Mouse (Mus musculus) ES-E14 (cell line): ENCODE measurements around the gene Ssr1. TPM values are rescaled to one million over a fixed set of nuclear protein-coding genes. Genes with fewer than 3 reads are reported as not detected.
A peak's percentile ranks its signal among the peaks of the same experiment; 100 is the strongest.

ENCODE experiments used
- DNase-seq: peaks from one replicate; pipeline ENCODE4 v3.0.0-alpha.2; 2013; ENCODE audit warnings: low read depth, low spot score
- H3K27ac ChIP-seq: 2 replicates; pipeline ENCODE4 v1.5.1; 2012; ENCODE audit warnings: low read depth, mild to moderate bottlenecking, low read length, moderate library complexity, mixed read lengths; ENCODE audit not compliant: poor library complexity, insufficient read depth, severe bottlenecking
- H3K36me3 ChIP-seq: 2 replicates; pipeline ENCODE4 v1.6.1; 2012; ENCODE audit warnings: mild to moderate bottlenecking, low read length, moderate library complexity, mixed read lengths; ENCODE audit not compliant: control insufficient read depth, poor library complexity, insufficient read depth, severe bottlenecking
- H3K4me1 ChIP-seq, 2 experiments: fragments of 150-350 bp in 1 of 2; sonication (generic) in 1 of 2; 2 replicates each; pipeline ENCODE4 v1.6.1; 2012; ENCODE audit warnings: low read length in 2 of 2, mild to moderate bottlenecking in 1 of 2, mixed read lengths in 1 of 2; ENCODE audit not compliant: control insufficient read depth in 2 of 2, insufficient read depth in 2 of 2, poor library complexity in 1 of 2
- H3K4me3 ChIP-seq, 2 experiments: fragments of 150-350 bp in 1 of 2; sonication (generic) in 1 of 2; 2 replicates each; pipeline ENCODE4 v1.5.1; 2012; ENCODE audit warnings: low read length in 2 of 2, low read depth in 1 of 2, mild to moderate bottlenecking in 1 of 2, mixed read lengths in 1 of 2; ENCODE audit not compliant: insufficient read depth in 1 of 2, poor library complexity in 1 of 2, severe bottlenecking in 1 of 2
- H3K9ac ChIP-seq: 2 replicates; pipeline ENCODE4 v1.6.1; 2012; ENCODE audit warnings: low read depth, mild to moderate bottlenecking, low read length, mixed read lengths; ENCODE audit not compliant: poor library complexity, insufficient read depth, severe bottlenecking
- H3K9me3 ChIP-seq: fragments of 150-350 bp; sonication (generic); 2 replicates; pipeline ENCODE4 v1.6.1; 2012; ENCODE audit warnings: low read depth, mild to moderate bottlenecking, low read length; ENCODE audit not compliant: control insufficient read depth, insufficient read depth
- CHD2 ChIP-seq: IDR thresholded peaks from 2 replicates; pipeline ENCODE4 v1.6.1; 2014; ENCODE audit warnings: mild to moderate bottlenecking, low read depth, low read length, inconsistent platforms
- HCFC1 ChIP-seq: IDR thresholded peaks from 2 replicates; pipeline ENCODE4 v1.6.1; 2012; ENCODE audit warnings: low read length, inconsistent platforms, borderline replicate concordance; ENCODE audit not compliant: insufficient read depth
- MAFK ChIP-seq: IDR thresholded peaks from 2 replicates; pipeline ENCODE4 v1.6.1; 2014; ENCODE audit warnings: mild to moderate bottlenecking, low read depth, low read length, inconsistent platforms; ENCODE audit not compliant: insufficient read depth
- ZC3H11A ChIP-seq: IDR thresholded peaks from 2 replicates; pipeline ENCODE4 v1.6.1; 2012; ENCODE audit warnings: low read depth, mild to moderate bottlenecking, inconsistent platforms, low read length, borderline replicate concordance
- ZNF384 ChIP-seq: IDR thresholded peaks from 2 replicates; pipeline ENCODE4 v1.6.1; 2012; ENCODE audit warnings: low read depth, low read length, inconsistent platforms
- in situ Hi-C, 2 experiments: fragments of 600-800 bp; cut with MboI; formaldehyde crosslinking; loops; one replicate each; pipeline ENCODE4 v1.15.1; 2025; ENCODE audit warnings: low sequenced_read_pairs in 2 of 2, inconsistent platforms in 1 of 2; ENCODE audit not compliant: unreplicated experiment in 2 of 2
- total RNA-seq: library from RNA; depleted of rRNA; stranded (reverse); fragments of 300-350 nt; gene quantifications from 2 replicates; pipeline ENCODE4 v1.2.3, GENCODE M21; 2012

Ssr1 gene
- total RNA-seq, 1 experiment = 82.0 TPM

GRCm38 (mm10) chr13:38028407-38028806, 34.4 kb upstream of the Ssr1 start:
- in situ Hi-C loops = no loop called here
- Histone ChIP-seq H3K4me3 (no peak overlapping the region), H3K4me1 (no peaks in the 10 kb centered on the region), H3K27ac (no peak overlapping the region), H3K9me3 (no peaks in the 10 kb centered on the region), H3K9ac (no peak overlapping the region), H3K36me3 (no peaks in the 10 kb centered on the region)
- DNase-seq = no peak
- TF ChIP-seq HCFC1 = no peak
- TF ChIP-seq MAFK = no peak
- TF ChIP-seq CHD2 = no peak
- no peak for TF ChIP-seq ZC3H11A
- no peak for TF ChIP-seq ZNF384

- no peaks in the 10 kb centered on the region for H3K9me3 ChIP-seq
- no peak overlapping the region for H3K4me3 ChIP-seq
- H3K36me3 ChIP-seq = no peaks in the 10 kb centered on the region
- TF ChIP-seq ZC3H11A (no peak), CHD2 (no peak), HCFC1 (no peak)
- H3K9ac ChIP-seq = no peak overlapping the region
- H3K4me1 ChIP-seq = no peaks in the 10 kb centered on the region
- no peak overlapping the region for H3K27ac ChIP-seq
- no peak for DNase-seq
- in situ Hi-C loops = no loop called here
Observed at GRCm38 (mm10) chr13:38027618-38028248, 33.7 kb upstream of the Ssr1 start.

DNA sequence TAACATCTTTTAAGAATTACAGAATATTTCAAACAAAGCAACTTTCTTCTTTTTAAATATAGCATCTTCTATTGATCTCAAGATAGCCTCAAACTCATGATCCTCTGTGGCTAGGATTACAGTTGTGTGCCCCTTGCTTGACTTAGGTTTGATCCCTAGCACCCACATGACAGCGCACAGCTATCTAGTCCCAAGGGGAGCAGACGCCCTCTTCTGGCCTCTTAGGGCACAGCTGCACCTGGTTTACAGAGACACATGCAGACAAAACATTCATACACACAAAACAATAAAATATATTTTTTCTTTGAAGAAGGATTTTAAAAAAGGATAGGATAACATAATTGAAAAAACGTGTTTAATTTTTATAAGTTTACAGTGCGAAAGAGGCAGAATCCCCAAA, 31.9 kb upstream of the Ssr1 start:
- no peak for TF ChIP-seq MAFK
- no peak for TF ChIP-seq CHD2
- TF ChIP-seq ZC3H11A = 0 out of 2 replicates have a peak, but pooled peaks have one; percentile 6
- TF ChIP-seq ZNF384 = no peak
- no peak for TF ChIP-seq HCFC1
- DNase-seq = peak; percentile 31
- no peak overlapping the region for H3K27ac ChIP-seq
- no peaks in the 10 kb centered on the region for H3K4me1 ChIP-seq
- H3K4me3 ChIP-seq = no peak overlapping the region
- H3K9ac ChIP-seq = no peak overlapping the region
- H3K36me3 ChIP-seq = no peaks in the 10 kb centered on the region
- in situ Hi-C loops = no loop called here
- no peaks in the 10 kb centered on the region for H3K9me3 ChIP-seq

DNA sequence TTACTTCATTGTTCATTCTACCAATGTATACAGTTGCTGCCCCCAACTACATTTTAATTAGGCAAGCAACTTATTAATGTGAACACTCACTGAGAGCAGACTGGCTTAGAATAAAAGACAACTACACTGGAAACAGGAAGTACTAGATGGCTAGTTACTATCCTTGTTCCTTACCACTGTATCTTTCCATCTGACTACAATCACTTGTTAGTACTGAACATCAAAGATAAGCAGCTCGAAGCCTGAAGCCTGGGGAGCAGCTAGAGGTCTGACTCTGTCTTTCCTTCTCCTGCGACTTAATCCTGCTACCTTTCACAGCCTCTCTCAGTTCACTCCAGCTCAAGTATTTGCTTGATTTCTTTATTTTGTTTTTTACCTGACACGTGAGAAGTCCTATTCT, 24.8 kb upstream of the Ssr1 start:
- H3K27ac ChIP-seq = no peak overlapping the region
- H3K4me1 ChIP-seq = no peaks in the 10 kb centered on the region
- H3K36me3 ChIP-seq = no peaks in the 10 kb centered on the region
- in situ Hi-C loops = no loop called here
- TF ChIP-seq ZC3H11A (no peak), MAFK (no peak)
- no peaks in the 10 kb centered on the region for H3K9me3 ChIP-seq
- DNase-seq = no peak
- no peak overlapping the region for H3K4me3 ChIP-seq
- no peak overlapping the region for H3K9ac ChIP-seq

DNA sequence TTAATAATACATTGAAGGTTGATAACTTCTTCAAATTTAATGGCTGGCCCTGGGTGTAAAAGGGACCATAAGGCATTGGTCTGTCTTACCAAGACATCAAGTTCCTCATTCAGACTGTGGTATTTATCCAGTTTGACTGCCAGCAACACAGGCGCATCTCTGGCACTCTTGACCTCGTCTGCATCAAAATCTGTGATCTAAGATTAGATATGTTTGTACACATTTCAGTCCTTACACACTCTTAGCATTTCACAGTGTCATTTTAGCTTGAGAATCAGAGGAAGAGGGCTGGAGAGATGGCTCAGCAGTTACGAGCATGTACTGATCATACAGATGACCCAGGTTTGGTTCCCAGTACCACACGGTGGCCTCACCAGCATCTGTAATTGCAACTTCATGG, 21.6 kb upstream of the Ssr1 start:
- no peak for DNase-seq
- no peak overlapping the region for H3K27ac ChIP-seq
- no peak overlapping the region for H3K4me3 ChIP-seq
- no peaks in the 10 kb centered on the region for H3K4me1 ChIP-seq
- in situ Hi-C loops = no loop called here
- H3K9me3 ChIP-seq = no peaks in the 10 kb centered on the region
- H3K36me3 ChIP-seq = no peaks in the 10 kb centered on the region
- no peak overlapping the region for H3K9ac ChIP-seq
- no peak for TF ChIP-seq CHD2
- no peak for TF ChIP-seq HCFC1
- TF ChIP-seq ZC3H11A = no peak
- TF ChIP-seq ZNF384 = no peak
- no peak for TF ChIP-seq MAFK
